Mouse (Mus musculus): ENCODE measurements around the gene Plxdc1. TPM values are rescaled to one million over a fixed set of nuclear protein-coding genes. Genes with fewer than 3 reads are reported as not detected.

Gene Plxdc1
- total and polyA plus RNA-seq, 3 experiments, result 0.03 to 0.11 TPM; not detected in 1

- DNase-seq (ENCODE audit: low spot score) (no peak), ATAC-seq (ENCODE audit: extremely low read depth, insufficient number of reproducible peaks, low FRiP score, poor library complexity, severe bottlenecking) (no peak)
- H3K4me3 ChIP-seq (ENCODE audit: low read depth, low read length), result no peak overlapping the region
- H3K36me3 ChIP-seq (replicated peaks), result no peaks in the 10 kb centered on the region
- peaks cover 19% of the 10 kb centered on the region for H3K4me1 ChIP-seq (ENCODE audit: insufficient read depth, low read depth, low read length)
- H3K27me3 ChIP-seq (ENCODE audit: insufficient read depth, low read length), result peaks cover 29% of the 10 kb centered on the region
- TF ChIP-seq POLR2AphosphoS5 (IDR thresholded peaks at IDR 0.05; ENCODE audit: insufficient replicate concordance, low read depth, low read length) (no peak), TAL1 (conservative IDR thresholded peaks at IDR 0.05; ENCODE audit: low read depth, low read length) (no peak), CTCF (IDR thresholded peaks at IDR 0.05; ENCODE audit: low read depth, low read length) (no peak), GATA2 (IDR thresholded peaks at IDR 0.05; ENCODE audit: borderline replicate concordance, low read depth, low read length) (no peak), GATA1 (IDR thresholded peaks at IDR 0.05; ENCODE audit: borderline replicate concordance, low read length) (no peak)
- no peaks in the 10 kb centered on the region for H3K9me3 ChIP-seq (replicated peaks)
These were observed 18.8 kb upstream of the Plxdc1 start for GRCm38 (mm10) chr11:98005076-98005475.

GRCm38 (mm10) chr11:98004161-98004560 is 17.9 kb upstream of the Plxdc1 start:
- no peaks in the 10 kb centered on the region for H3K36me3 ChIP-seq (replicated peaks)
- TF ChIP-seq POLR2AphosphoS5 (IDR thresholded peaks at IDR 0.05; ENCODE audit: insufficient replicate concordance, low read depth, low read length), result no peak
- TF ChIP-seq TAL1 (conservative IDR thresholded peaks at IDR 0.05; ENCODE audit: low read depth, low read length), result no peak
- H3K9me3 ChIP-seq (replicated peaks), result no peaks in the 10 kb centered on the region
- ATAC-seq (ENCODE audit: extremely low read depth, insufficient number of reproducible peaks, low FRiP score, poor library complexity, severe bottlenecking), result no peak
- no peak overlapping the region for H3K4me3 ChIP-seq (ENCODE audit: low read depth, low read length)
- peaks cover 21% of the 10 kb centered on the region for H3K4me1 ChIP-seq (ENCODE audit: insufficient read depth, low read depth, low read length)
- peaks cover 31% of the 10 kb centered on the region for H3K27me3 ChIP-seq (ENCODE audit: insufficient read depth, low read length)
- no peak for DNase-seq (ENCODE audit: low spot score)

- Histone ChIP-seq H3K4me3 (ENCODE audit: low read depth, low read length) (no peak overlapping the region), H3K4me1 (ENCODE audit: insufficient read depth, low read depth, low read length) (peaks cover 22% of the 10 kb centered on the region), H3K36me3 (replicated peaks) (no peaks in the 10 kb centered on the region), H3K27me3 (ENCODE audit: insufficient read depth, low read length) (peaks cover 38% of the 10 kb centered on the region), H3K9me3 (replicated peaks) (no peaks in the 10 kb centered on the region)
- ATAC-seq (ENCODE audit: extremely low read depth, insufficient number of reproducible peaks, low FRiP score, poor library complexity, severe bottlenecking), result no peak
- TF ChIP-seq TAL1 (conservative IDR thresholded peaks at IDR 0.05; ENCODE audit: low read depth, low read length), result no peak
- no peak for TF ChIP-seq GATA2 (IDR thresholded peaks at IDR 0.05; ENCODE audit: borderline replicate concordance, low read depth, low read length)
- TF ChIP-seq CTCF (IDR thresholded peaks at IDR 0.05; ENCODE audit: low read depth, low read length), result no peak
- no peak for TF ChIP-seq POLR2AphosphoS5 (IDR thresholded peaks at IDR 0.05; ENCODE audit: insufficient replicate concordance, low read depth, low read length)
- DNase-seq (ENCODE audit: low spot score), result no peak
These were observed 17.0 kb upstream of the Plxdc1 start for GRCm38 (mm10) chr11:98003171-98003671.

- no peaks in the 10 kb centered on the region for H3K36me3 ChIP-seq (replicated peaks)
- no peaks in the 10 kb centered on the region for H3K9me3 ChIP-seq (replicated peaks)
- peak; percentile 47 for DNase-seq (ENCODE audit: low spot score)
- ATAC-seq (ENCODE audit: extremely low read depth, insufficient number of reproducible peaks, low FRiP score, poor library complexity, severe bottlenecking), result no peak
- H3K4me1 ChIP-seq (ENCODE audit: insufficient read depth, low read depth, low read length), result peaks cover 22% of the 10 kb centered on the region
- H3K4me3 ChIP-seq (ENCODE audit: low read depth, low read length), result no peak overlapping the region
- peaks cover 43% of the 10 kb centered on the region for H3K27me3 ChIP-seq (ENCODE audit: insufficient read depth, low read length)
- no peak for TF ChIP-seq TAL1 (conservative IDR thresholded peaks at IDR 0.05; ENCODE audit: low read depth, low read length)
- no peak for TF ChIP-seq POLR2AphosphoS5 (IDR thresholded peaks at IDR 0.05; ENCODE audit: insufficient replicate concordance, low read depth, low read length)
- TF ChIP-seq CTCF (IDR thresholded peaks at IDR 0.05; ENCODE audit: low read depth, low read length), result peak; percentile 80
These were observed 16.4 kb upstream of the Plxdc1 start for GRCm38 (mm10) chr11:98002627-98003026.

DNA sequence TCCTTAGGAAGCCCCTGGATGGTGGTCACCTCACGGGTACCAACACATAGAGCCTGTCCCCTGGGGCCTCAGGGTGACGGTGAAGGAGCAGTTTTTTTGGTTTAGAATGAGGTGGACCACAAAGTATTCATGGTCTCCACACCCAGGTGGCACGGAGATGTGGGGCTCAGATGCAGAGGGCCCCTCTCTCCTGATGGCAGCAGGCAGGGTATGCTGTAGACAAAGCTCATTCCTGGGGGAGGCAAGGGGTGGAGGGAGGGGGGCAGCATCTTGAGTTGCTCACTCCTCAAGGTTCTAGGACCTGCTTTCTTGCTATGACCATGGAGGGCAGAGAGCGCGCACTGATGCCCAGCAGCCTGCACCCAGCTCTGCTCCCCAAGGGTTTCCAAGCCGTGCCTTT is 15.7 kb upstream of the Plxdc1 start:
- no peak overlapping the region for H3K4me3 ChIP-seq (ENCODE audit: low read depth, low read length)
- DNase-seq (ENCODE audit: low spot score) (no peak), ATAC-seq (ENCODE audit: extremely low read depth, insufficient number of reproducible peaks, low FRiP score, poor library complexity, severe bottlenecking) (no peak)
- peaks cover 44% of the 10 kb centered on the region for H3K27me3 ChIP-seq (ENCODE audit: insufficient read depth, low read length)
- H3K4me1 ChIP-seq (ENCODE audit: insufficient read depth, low read depth, low read length), result peaks cover 22% of the 10 kb centered on the region
- H3K9me3 ChIP-seq (replicated peaks), result no peaks in the 10 kb centered on the region
- TF ChIP-seq TAL1 (conservative IDR thresholded peaks at IDR 0.05; ENCODE audit: low read depth, low read length) (no peak), CTCF (IDR thresholded peaks at IDR 0.05; ENCODE audit: low read depth, low read length) (no peak), GATA1 (IDR thresholded peaks at IDR 0.05; ENCODE audit: borderline replicate concordance, low read length) (no peak), POLR2AphosphoS5 (IDR thresholded peaks at IDR 0.05; ENCODE audit: insufficient replicate concordance, low read depth, low read length) (no peak), GATA2 (IDR thresholded peaks at IDR 0.05; ENCODE audit: borderline replicate concordance, low read depth, low read length) (no peak)
- no peaks in the 10 kb centered on the region for H3K36me3 ChIP-seq (replicated peaks)

DNA sequence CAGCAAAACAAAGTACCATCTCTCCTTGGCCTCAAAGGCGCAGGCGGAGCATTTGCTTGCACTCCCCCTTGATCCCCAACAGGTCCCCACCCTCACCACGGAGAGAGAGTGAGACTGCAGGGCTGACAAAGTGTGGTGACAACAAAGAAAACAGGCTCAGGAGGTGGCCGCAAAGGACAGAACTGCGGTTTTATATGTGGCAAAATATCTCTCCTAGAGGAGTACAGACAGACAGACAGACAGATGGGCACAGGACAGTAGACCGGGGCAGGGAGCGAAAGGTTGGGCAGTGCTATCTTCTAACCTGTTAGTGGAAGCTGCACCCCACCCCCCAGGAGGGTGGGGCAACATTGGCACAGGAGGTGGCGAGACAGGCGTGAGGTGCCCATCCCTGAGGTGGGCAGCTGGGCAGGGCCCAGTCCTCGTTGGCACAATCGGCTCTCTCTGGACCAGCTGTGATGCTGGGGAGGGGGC is 15.1 kb upstream of the Plxdc1 start:
- Histone ChIP-seq H3K36me3 (replicated peaks) (no peaks in the 10 kb centered on the region), H3K4me1 (ENCODE audit: insufficient read depth, low read depth, low read length) (peaks cover 22% of the 10 kb centered on the region), H3K27me3 (ENCODE audit: insufficient read depth, low read length) (peaks cover 47% of the 10 kb centered on the region), H3K9me3 (replicated peaks) (no peaks in the 10 kb centered on the region), H3K4me3 (ENCODE audit: low read depth, low read length) (no peak overlapping the region)
- no peak for TF ChIP-seq CTCF (IDR thresholded peaks at IDR 0.05; ENCODE audit: low read depth, low read length)
- TF ChIP-seq GATA1 (IDR thresholded peaks at IDR 0.05; ENCODE audit: borderline replicate concordance, low read length), result no peak
- TF ChIP-seq GATA2 (IDR thresholded peaks at IDR 0.05; ENCODE audit: borderline replicate concordance, low read depth, low read length), result no peak
- TF ChIP-seq POLR2AphosphoS5 (IDR thresholded peaks at IDR 0.05; ENCODE audit: insufficient replicate concordance, low read depth, low read length), result no peak
- no peak for TF ChIP-seq TAL1 (conservative IDR thresholded peaks at IDR 0.05; ENCODE audit: low read depth, low read length)
- no peak for ATAC-seq (ENCODE audit: extremely low read depth, insufficient number of reproducible peaks, low FRiP score, poor library complexity, severe bottlenecking)
- no peak for DNase-seq (ENCODE audit: low spot score)

All from G1E (cell line).